Mouse (Mus musculus) liver, embryonic 14.5 days (tissue): Measurements from ENCODE around the gene Acly.

ENCODE experiments used
- CTCF ChIP-seq: IDR thresholded peaks from 2 replicates; pipeline ENCODE4 v1.5.1; 2016; ENCODE audit warnings: antibody characterized with exemption, low read depth, control low read depth
- EP300 ChIP-seq: IDR thresholded peaks from 2 replicates; pipeline ENCODE4 v1.6.1; 2016; ENCODE audit warnings: antibody characterized with exemption, low read depth

DNA sequence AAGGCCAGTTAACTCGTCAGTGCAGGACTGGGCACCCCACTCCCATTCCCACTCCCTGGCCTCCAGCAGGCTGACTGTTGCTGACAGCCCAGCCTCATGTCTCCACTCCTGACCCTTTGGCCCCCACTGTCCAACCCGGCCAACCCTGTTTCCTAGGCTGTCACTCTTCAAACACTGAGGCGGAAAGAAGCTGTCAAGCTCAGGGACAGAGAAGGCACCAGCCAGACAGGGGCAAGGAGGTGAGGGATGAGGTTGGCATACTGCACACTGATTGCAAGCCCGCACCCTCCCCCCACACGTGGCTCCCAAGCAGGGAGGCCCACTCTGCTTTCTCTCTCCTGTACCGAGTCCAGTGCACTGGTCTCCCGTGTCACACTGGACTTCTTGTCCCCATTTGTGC, 8.6 kb downstream of the Acly start:
- TF ChIP-seq CTCF (no peak), EP300 (no peak)
